Mouse (Mus musculus) hindbrain, embryonic 11.5 days (tissue): ENCODE data around the gene B4galt2. TPM values are rescaled to one million over a fixed set of nuclear protein-coding genes. Genes with fewer than 3 reads are reported as not detected.

Source experiments
- ATAC-seq: fragments of 200-750 bp; cut with Nextera tagmentation; 2 replicates; pipeline ENCODE4 v1.8.0; 2017; ENCODE audit warnings: mild to moderate bottlenecking, moderate TSS enrichment, moderate library complexity; ENCODE audit not compliant: low FRiP score
- DNase-seq: peaks from one replicate; pipeline ENCODE4 v3.0.0-alpha.2; 2015; ENCODE audit warnings: low spot score
- H3K27ac ChIP-seq: fragments of 300-500 bp; sonication (generic); 2 replicates; pipeline ENCODE4 v1.5.1; 2014; ENCODE audit warnings: mild to moderate bottlenecking, low read depth, low read length
- H3K27me3 ChIP-seq: fragments of 300-500 bp; sonication (generic); 2 replicates; pipeline ENCODE4 v1.6.1; 2014; ENCODE audit warnings: mild to moderate bottlenecking, low read length, moderate library complexity, mixed read lengths; ENCODE audit not compliant: control insufficient read depth, insufficient read depth
- H3K36me3 ChIP-seq: fragments of 300-500 bp; sonication (generic); 2 replicates; pipeline ENCODE4 v1.6.1; 2014; ENCODE audit warnings: mild to moderate bottlenecking, low read length, moderate library complexity, mixed read lengths; ENCODE audit not compliant: control insufficient read depth, insufficient read depth
- H3K4me1 ChIP-seq: fragments of 300-500 bp; sonication (generic); replicated peaks from 2 replicates; pipeline ENCODE4 v1.6.1; 2014; ENCODE audit warnings: low read length, mixed read lengths; ENCODE audit not compliant: control insufficient read depth, insufficient read depth
- H3K4me2 ChIP-seq: fragments of 300-500 bp; sonication (generic); replicated peaks from 2 replicates; pipeline ENCODE4 v1.6.1; 2014; ENCODE audit warnings: mild to moderate bottlenecking, low read depth, low read length
- H3K4me3 ChIP-seq: fragments of 300-500 bp; sonication (generic); 2 replicates; pipeline ENCODE4 v1.5.1; 2014; ENCODE audit warnings: low read depth, low read length
- H3K9ac ChIP-seq: fragments of 300-500 bp; sonication (generic); 2 replicates; pipeline ENCODE4 v1.6.1; 2014; ENCODE audit warnings: low read depth, low read length
- H3K9me3 ChIP-seq: fragments of 300-500 bp; sonication (generic); 2 replicates; pipeline ENCODE4 v1.6.1; 2016; ENCODE audit warnings: low read length; ENCODE audit not compliant: control insufficient read depth
- WGBS: fragments of 180-500 bp; shearing (Covaris S2); extraction: QIAGEN DNeasy Blood & Tissue Kit; methylation state at CpG from one replicate; pipeline ENCODE4 v1.1.7; 2014; 5-methylcytosine and 5-hydroxymethylcytosine counted together
- polyA plus RNA-seq: library from polyadenylated mRNA; unstranded; fragments of >200 nt; fragmentation: Nextera tagmentation; extraction: Ambion mirVana; gene quantifications from 2 replicates; pipeline ENCODE4 v1.2.1, GENCODE M21; 2014

Gene B4galt2
- polyA plus RNA-seq, 1 experiment from 2014 or later: 27.3 TPM

DNA sequence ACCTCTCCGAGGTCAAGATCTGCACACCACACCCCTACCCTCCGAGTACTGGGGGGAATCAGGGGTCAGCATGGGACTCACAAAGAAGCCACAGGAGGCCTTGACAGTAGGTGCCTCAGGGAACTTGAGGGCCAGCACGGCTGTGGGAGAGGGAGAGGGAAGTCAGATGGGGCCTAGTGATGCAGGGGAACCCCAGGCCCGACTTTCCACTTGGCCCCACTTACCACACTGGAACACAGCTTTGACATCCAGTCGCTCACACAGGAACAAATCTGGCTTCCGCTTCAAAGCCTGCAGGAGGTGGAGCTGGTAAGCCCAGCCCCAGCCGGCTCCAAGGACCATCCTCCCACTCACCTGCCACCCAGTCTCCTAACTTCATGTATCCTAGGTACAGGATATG, 12.1 kb upstream of the B4galt2 start:
- H3K36me3 ChIP-seq: 0 out of 2 replicates have a peak, but pooled peaks cover 2% of the 10 kb centered on the region
- H3K4me2 ChIP-seq: no peak overlapping the region
- H3K4me3 ChIP-seq: no peak overlapping the region
- no peak overlapping the region for H3K27ac ChIP-seq
- no peaks in the 10 kb centered on the region for H3K4me1 ChIP-seq
- WGBS: 85% methylated on average over 7 of the region's 7 CpGs
- DNase-seq: no peak
- ATAC-seq: no peak
- no peaks in the 10 kb centered on the region for H3K9me3 ChIP-seq
- H3K9ac ChIP-seq: no peak overlapping the region
- no peaks in the 10 kb centered on the region for H3K27me3 ChIP-seq

GRCm38 (mm10) chr4:117894601-117895000, 11.3 kb upstream of the B4galt2 start:
- no peak overlapping the region for H3K9ac ChIP-seq
- no peaks in the 10 kb centered on the region for H3K27me3 ChIP-seq
- DNase-seq (no peak), ATAC-seq (no peak)
- 88% methylated on average over 8 of the region's 8 CpGs for WGBS
- no peak overlapping the region for H3K4me3 ChIP-seq
- H3K4me1 ChIP-seq: no peaks in the 10 kb centered on the region
- H3K27ac ChIP-seq: no peak overlapping the region
- H3K9me3 ChIP-seq: no peaks in the 10 kb centered on the region
- no peak overlapping the region for H3K4me2 ChIP-seq
- 0 out of 2 replicates have a peak, but pooled peaks cover 2% of the 10 kb centered on the region for H3K36me3 ChIP-seq

- peaks cover 3% of the 10 kb centered on the region; the same call in 1 of the 2 replicates for H3K36me3 ChIP-seq
- DNase-seq: peak; percentile 64
These were observed 10.1 kb upstream of the B4galt2 start for GRCm38 (mm10) chr4:117893376-117893775.

GRCm38 (mm10) chr4:117891738-117892161, 8.5 kb upstream of the B4galt2 start, which contains the start of gene Dph2:
Dph2 (minus strand) TSS chr4:117892032.
- Histone ChIP-seq H3K4me1 (no peaks in the 10 kb centered on the region), H3K9me3 (no peaks in the 10 kb centered on the region), H3K27ac (no peak within 1 kb of the TSS), H3K9ac (peak within 1 kb of the TSS; percentile 40), H3K36me3 (peaks cover 3% of the 10 kb centered on the region; the same call in 1 of the 2 replicates), H3K4me3 (peak within 1 kb of the TSS; percentile 64), H3K27me3 (no peaks in the 10 kb centered on the region), H3K4me2 (peak within 1 kb of the TSS; percentile 89)
- 0% methylated on average over 21 of the region's 21 CpGs for WGBS
- ATAC-seq: peak; percentile 85
- DNase-seq: peak; percentile 89

More at GRCm38 (mm10) chr4:117893376-117893775, 10.1 kb upstream of the B4galt2 start:
- Histone ChIP-seq H3K4me2 (no peak overlapping the region), H3K9me3 (no peaks in the 10 kb centered on the region), H3K27me3 (no peaks in the 10 kb centered on the region), H3K4me3 (no peak overlapping the region), H3K4me1 (no peaks in the 10 kb centered on the region), H3K27ac (no peak overlapping the region), H3K9ac (no peak overlapping the region)
- no peak for ATAC-seq
- 21% methylated on average over 9 of the region's 9 CpGs for WGBS

GRCm38 (mm10) chr4:117890750-117891149, 7.5 kb upstream of the B4galt2 start:
- Histone ChIP-seq H3K4me2 (no peak overlapping the region; the same call in 1 of the 2 replicates), H3K36me3 (peaks cover 3% of the 10 kb centered on the region; the same call in 1 of the 2 replicates), H3K4me3 (peak overlapping the region; percentile 64), H3K9ac (no peak overlapping the region), H3K27ac (no peak overlapping the region), H3K4me1 (0 out of 2 replicates have a peak, but pooled peaks cover 4% of the 10 kb centered on the region), H3K27me3 (no peaks in the 10 kb centered on the region), H3K9me3 (no peaks in the 10 kb centered on the region)
- 67% methylated on average over 8 of the region's 8 CpGs for WGBS
- DNase-seq (no peak), ATAC-seq (no peak)

- Histone ChIP-seq H3K27me3 (no peaks in the 10 kb centered on the region), H3K4me2 (no peak overlapping the region), H3K4me1 (0 out of 2 replicates have a peak, but pooled peaks cover 4% of the 10 kb centered on the region), H3K9ac (no peak overlapping the region), H3K36me3 (peaks cover 3% of the 10 kb centered on the region; the same call in 1 of the 2 replicates), H3K27ac (no peak overlapping the region), H3K9me3 (no peaks in the 10 kb centered on the region), H3K4me3 (no peak overlapping the region)
- WGBS: 91% methylated on average over 14 of the region's 14 CpGs
- ATAC-seq (no peak), DNase-seq (no peak)
These were observed 6.7 kb upstream of the B4galt2 start for GRCm38 (mm10) chr4:117890031-117890430.

DNA sequence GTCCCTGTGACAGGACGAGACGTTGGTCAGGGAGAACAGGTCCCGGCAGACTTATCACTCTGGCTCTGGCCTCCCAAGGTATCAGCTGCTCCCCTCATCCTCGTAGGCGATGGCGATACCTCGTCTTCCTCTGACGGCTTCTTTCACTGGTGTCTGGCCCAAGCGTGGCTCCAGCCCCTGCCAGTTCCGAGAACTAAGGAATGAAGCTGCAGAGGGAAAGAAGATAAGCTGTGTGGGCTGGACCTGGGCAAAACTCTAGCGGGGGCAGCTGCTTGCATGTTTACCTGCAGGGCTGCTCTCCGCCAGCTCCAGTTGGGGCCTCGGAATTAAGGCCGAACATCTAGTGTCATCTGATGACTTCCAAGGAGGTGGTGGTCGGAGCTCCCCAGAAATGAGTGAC, 6.2 kb upstream of the B4galt2 start:
- H3K9me3 ChIP-seq: no peaks in the 10 kb centered on the region
- ATAC-seq (no peak), DNase-seq (no peak)
- H3K27ac ChIP-seq: no peak overlapping the region
- no peak overlapping the region for H3K4me2 ChIP-seq
- no peak overlapping the region for H3K4me3 ChIP-seq
- H3K36me3 ChIP-seq: peaks cover 3% of the 10 kb centered on the region; the same call in 1 of the 2 replicates
- H3K27me3 ChIP-seq: no peaks in the 10 kb centered on the region
- H3K4me1 ChIP-seq: 0 out of 2 replicates have a peak, but pooled peaks cover 4% of the 10 kb centered on the region
- 94% methylated on average over 15 of the region's 15 CpGs for WGBS
- H3K9ac ChIP-seq: no peak overlapping the region

GRCm38 (mm10) chr4:117887920-117888319, 4.6 kb upstream of the B4galt2 start:
- Histone ChIP-seq H3K27ac (no peak overlapping the region), H3K9me3 (no peaks in the 10 kb centered on the region), H3K4me1 (peaks cover 8% of the 10 kb centered on the region; the same call in 1 of the 2 replicates), H3K4me3 (no peak overlapping the region), H3K36me3 (peaks cover 3% of the 10 kb centered on the region; the same call in 1 of the 2 replicates), H3K9ac (no peak overlapping the region; the same call in none of the 2 replicates), H3K4me2 (no peak overlapping the region; the same call in 1 of the 2 replicates), H3K27me3 (no peaks in the 10 kb centered on the region)
- DNase-seq (no peak), ATAC-seq (no peak)
- 82% methylated on average over 2 of the region's 2 CpGs for WGBS

GRCm38 (mm10) chr4:117887133-117887532, 3.8 kb upstream of the B4galt2 start, which contains the start of gene Atp6v0b:
Atp6v0b (minus strand) TSS chr4:117887333.
- 0 out of 2 replicates have a peak within 1 kb of the TSS, but pooled peaks have one; percentile 30 for H3K27ac ChIP-seq
- peaks cover 3% of the 10 kb centered on the region; the same call in 1 of the 2 replicates for H3K36me3 ChIP-seq
- peaks cover 8% of the 10 kb centered on the region; the same call in 1 of the 2 replicates for H3K4me1 ChIP-seq
- H3K4me3 ChIP-seq: peak within 1 kb of the TSS; percentile 91
- DNase-seq (peak; percentile 93), ATAC-seq (peak; percentile 82)
- under 1% methylated on average over 36 of the region's 37 CpGs for WGBS
- H3K4me2 ChIP-seq: peak within 1 kb of the TSS; percentile 92
- no peaks in the 10 kb centered on the region for H3K27me3 ChIP-seq
- H3K9me3 ChIP-seq: no peaks in the 10 kb centered on the region
- peak within 1 kb of the TSS; percentile 84 for H3K9ac ChIP-seq
